Comparison of ENCODE assay signal across 21 mouse cellular contexts in genomic region chr9:15300056-15300455, GRCm38 (mm10).
"Had no signal": no experiment of that assay in that cellular context is flagged by ENCODE, and none has a peak within 500 bp of the region (broad histone marks: within the 10 kb centered on the region; RNA-seq: fewer than 3 reads in every experiment).

No protein-coding gene starts in this region.

- H3K4me3 ChIP-seq: layer of hippocampus, adult 2 months; left cerebral cortex, adult 2 months; liver, embryonic 12.5 days; liver, embryonic 15.5 days; lung, embryonic 15.5 days; midbrain, embryonic 12.5 days; midbrain, embryonic 15.5 days; neural tube, embryonic 12.5 days; neural tube, embryonic 15.5 days; stomach, embryonic 15.5 days had no signal

- H3K4me1 ChIP-seq: midbrain, embryonic 12.5 days; midbrain, embryonic 15.5 days; neural tube, embryonic 12.5 days had no signal

- H3K27ac ChIP-seq: layer of hippocampus, adult 2 months; left cerebral cortex, adult 2 months; liver, embryonic 12.5 days; liver, embryonic 15.5 days; lung, embryonic 15.5 days; macrophage; midbrain, embryonic 12.5 days; midbrain, embryonic 15.5 days; neural tube, embryonic 12.5 days; neural tube, embryonic 15.5 days; stomach, embryonic 15.5 days had no signal

- DNase-seq: kidney, adult 9 months; kidney, postnatal 14 days; layer of hippocampus, postnatal 36 days; lung, adult 18-20 months; lung, postnatal 10 days; right cerebral cortex, adult 18-20 months; right cerebral cortex, postnatal 14 days; right cerebral cortex, postnatal 4 days; spleen, adult 18-20 months; thymus, postnatal 36 days had no signal
